8 mouse cellular contexts compared by ENCODE assay signal in genomic region chr15:77970470-77971292, GRCm38 (mm10). TPM values are rescaled to one million over a fixed set of nuclear protein-coding genes. Genes with fewer than 3 reads are reported as not detected.
DNase-seq lines count a peak whose midpoint lies in the region; ATAC-seq lines count a peak whose summit lies in the region.

TSS of gene Eif3d (minus strand) at chr15:77970813.

- H3K9me3 ChIP-seq in heart, embryonic 13.5 days: no peaks in the 10 kb centered on the region
- no peaks in the 10 kb centered on the region for H3K9me3 ChIP-seq in liver, embryonic 12.5 days (replicated peaks)
- H3K9me3 ChIP-seq in stomach, embryonic 15.5 days: no peaks in the 10 kb centered on the region

- DNase-seq in CD4-positive, CD25-positive, alpha-beta regulatory T cell, adult 2 months (ENCODE audit: low read depth, low spot score): peak; percentile 98
- peak; percentile 56 for DNase-seq in fat pad, adult 2 months (ENCODE audit: extremely low read depth, low read depth, low spot score)
- DNase-seq in kidney, postnatal 10 days: peak; percentile 99
- peak; percentile 96 to 97 for DNase-seq in natural killer cell, adult 2 months (ENCODE audit: low spot score in 2 of 2)

- H3K27ac ChIP-seq in brown adipose tissue, adult 24 weeks (replicated peaks; ENCODE audit: low read depth, low read length): peak within 1 kb of the TSS; percentile 97
- H3K27ac ChIP-seq in heart, embryonic 13.5 days (replicated peaks): peak within 1 kb of the TSS; percentile 100
- peak within 1 kb of the TSS; percentile 96 for H3K27ac ChIP-seq in liver, embryonic 12.5 days
- peak within 1 kb of the TSS; percentile 99 for H3K27ac ChIP-seq in stomach, embryonic 15.5 days

- no peaks in the 10 kb centered on the region for H3K27me3 ChIP-seq in heart, embryonic 13.5 days (replicated peaks)
- H3K27me3 ChIP-seq in liver, embryonic 12.5 days (replicated peaks): no peaks in the 10 kb centered on the region
- no peaks in the 10 kb centered on the region for H3K27me3 ChIP-seq in stomach, embryonic 15.5 days (replicated peaks)

- peaks cover 6% of the 10 kb centered on the region for H3K4me1 ChIP-seq in brown adipose tissue, adult 24 weeks (ENCODE audit: control insufficient read depth, insufficient read depth, insufficient read length, low read length)
- peaks cover 19% of the 10 kb centered on the region for H3K4me1 ChIP-seq in heart, embryonic 13.5 days
- peaks cover 85% of the 10 kb centered on the region for H3K4me1 ChIP-seq in liver, embryonic 12.5 days
- peaks cover 8% of the 10 kb centered on the region for H3K4me1 ChIP-seq in stomach, embryonic 15.5 days

- H3K4me3 ChIP-seq in brown adipose tissue, adult 24 weeks (ENCODE audit: insufficient read depth, low read depth, low read length): peak within 1 kb of the TSS; percentile 97
- H3K4me3 ChIP-seq in heart, embryonic 13.5 days: peak within 1 kb of the TSS; percentile 76
- peak within 1 kb of the TSS; percentile 86 for H3K4me3 ChIP-seq in liver, embryonic 12.5 days
- H3K4me3 ChIP-seq in stomach, embryonic 15.5 days (replicated peaks): peak within 1 kb of the TSS; percentile 77

- H3K36me3 ChIP-seq in heart, embryonic 13.5 days: peaks cover 33% of the 10 kb centered on the region
- peaks cover 36% of the 10 kb centered on the region for H3K36me3 ChIP-seq in liver, embryonic 12.5 days
- peaks cover 27% of the 10 kb centered on the region for H3K36me3 ChIP-seq in stomach, embryonic 15.5 days

- WGBS in heart, embryonic 13.5 days: under 1% methylated on average over 72 of the region's 72 CpGs
- WGBS in liver, embryonic 12.5 days (ENCODE audit: insufficient replicate concordance): under 1% methylated on average over 72 of the region's 72 CpGs
- under 1% methylated on average over 72 of the region's 72 CpGs for WGBS in stomach, embryonic 15.5 days

- peak within 1 kb of the TSS; percentile 93 for H3K4me2 ChIP-seq in heart, embryonic 13.5 days
- H3K4me2 ChIP-seq in liver, embryonic 12.5 days: peak within 1 kb of the TSS; percentile 83
- H3K4me2 ChIP-seq in stomach, embryonic 15.5 days: peak within 1 kb of the TSS; percentile 79

- ATAC-seq in heart, embryonic 13.5 days (ENCODE audit: extremely low read depth, insufficient number of reproducible peaks, low FRiP score, low TSS enrichment): peak; percentile 82
- peak; percentile 59 for ATAC-seq in liver, embryonic 12.5 days
- peak; percentile 77 for ATAC-seq in stomach, embryonic 15.5 days (ENCODE audit: insufficient read depth, low FRiP score, low read depth)

- H3K9ac ChIP-seq in heart, embryonic 13.5 days: peak within 1 kb of the TSS; percentile 96
- H3K9ac ChIP-seq in liver, embryonic 12.5 days: peak within 1 kb of the TSS; percentile 95
- peak within 1 kb of the TSS; percentile 93 for H3K9ac ChIP-seq in stomach, embryonic 15.5 days

RNA-seq across cellular contexts. Expression of gene Eif3d, which starts in this region (rescaled TPM):
- polyA plus RNA-seq in brown adipose tissue, adult 24 weeks (2012; ENCODE audit: insufficient read depth, insufficient read length, missing spikeins): 57.6 and 63.5 TPM in 2 replicates
- 134 and 143 TPM in 2 replicates for polyA plus RNA-seq in heart, embryonic 13.5 days (2015; fragmentation: Nextera tagmentation; extraction: Ambion mirVana)
- polyA plus RNA-seq in liver, embryonic 12.5 days (2016; fragmentation: Nextera tagmentation; extraction: Ambion mirVana): 257 and 271 TPM in 2 replicates
- polyA plus RNA-seq in stomach, embryonic 15.5 days (2015; fragmentation: Nextera tagmentation; extraction: Ambion mirVana): 193 and 199 TPM in 2 replicates

Comparison
In these comparisons a context has a peak if more than half of its experiments do, and no peak if none do; other contexts are left out.
1. Peak in every context shown above with its lines: DNase-seq, ATAC-seq, H3K4me3 ChIP-seq and H3K27ac ChIP-seq.